Mouse (Mus musculus): ENCODE measurements at regions not wholly inside any gene's neighbourhood (a gene's known extent, or its start where the extent isn't known, plus 50 kb on each side); places are given as distances from the start of the nearest gene placed in this dataset.

GRCm38 (mm10) chr15:40568701-40569100, 434.5 kb downstream of the 9330182O14Rik start:
- no peak for TF ChIP-seq CTCF (IDR thresholded peaks at IDR 0.05; ENCODE audit: borderline replicate concordance, insufficient read depth, low read length)
- no peak for TF ChIP-seq POLR2A (IDR thresholded peaks at IDR 0.05; ENCODE audit: low read depth, low read length)
- H3K4me1 ChIP-seq (ENCODE audit: control insufficient read depth, insufficient read depth, low read length) = no peaks in the 10 kb centered on the region; the same call in 1 of the 2 replicates
- H3K4me3 ChIP-seq (ENCODE audit: insufficient read depth, low read length) = no peak overlapping the region
- H3K27ac ChIP-seq (ENCODE audit: insufficient read depth, low read length) = no peak overlapping the region

All from embryonic fibroblast, embryonic 13.5 days (primary cell).